Mouse (Mus musculus) gastrocnemius, adult 2 months (tissue): ENCODE measurements around the gene 1300017J02Rik. TPM values are rescaled to one million over a fixed set of nuclear protein-coding genes. Genes with fewer than 3 reads are reported as not detected.

Experiments used
- DNase-seq: peaks from one replicate; pipeline ENCODE4 v3.0.0; 2022
- H3K27ac ChIP-seq: fragments of 200-600 bp; 2 replicates; pipeline ENCODE4 v1.8.1; 2022; ENCODE audit warnings: mild to moderate bottlenecking
- H3K4me3 ChIP-seq: fragments of 200-600 bp; 2 replicates; pipeline ENCODE4 v1.8.1; 2022; ENCODE audit warnings: mild to moderate bottlenecking, moderate library complexity
- CTCF ChIP-seq: fragments of 200-600 bp; IDR thresholded peaks from 2 replicates; pipeline ENCODE4 v1.8.1; 2022; ENCODE audit warnings: antibody characterized with exemption, mild to moderate bottlenecking, moderate library complexity
- intact Hi-C: fragments of 180-260 bp; cut with DNase I; formaldehyde crosslinking; loops from one replicate; pipeline ENCODE4 v1.15.1; 2025
- total RNA-seq, 2 experiments: library from RNA; stranded (reverse); gene quantifications; 2 replicates each; pipeline ENCODE4 v1.2.3; 2021

1300017J02Rik gene
- total RNA-seq, 2 experiments from 2014 or later, result not detected

DNA sequence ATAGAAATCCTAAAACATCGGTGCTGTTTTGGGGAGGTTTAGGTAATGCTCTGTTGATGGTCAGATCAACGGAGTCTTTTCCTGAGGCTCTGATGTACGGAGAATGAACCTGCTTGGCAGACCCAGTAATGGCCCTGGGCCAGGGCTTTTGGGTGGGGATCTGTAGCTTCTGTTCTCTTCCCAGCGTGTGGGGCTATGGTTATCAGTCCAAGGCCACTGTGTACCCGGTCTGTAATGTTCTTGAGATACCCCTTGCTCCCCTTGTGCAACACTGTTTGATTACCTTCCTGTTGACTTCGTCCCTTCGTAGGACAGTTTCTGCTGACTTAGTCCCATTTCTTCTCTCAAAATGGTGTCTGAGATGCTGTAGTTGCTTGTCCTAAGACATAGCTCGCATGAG lies 3.8 kb downstream of the 1300017J02Rik start:
- intact Hi-C loops, result loop anchor here (10.0 kb wide), 1 partner anchor 676 kb away; the partner anchor contains the start of genes Anapc13 and Cep63
- Histone ChIP-seq H3K4me3 (no peak overlapping the region), H3K27ac (no peak overlapping the region)
- no peak for TF ChIP-seq CTCF
- no peak for DNase-seq

- intact Hi-C loops, result no loop called here
- no peak for TF ChIP-seq CTCF
Observed at GRCm38 (mm10) chr9:103294507-103294906, 10.4 kb downstream of the 1300017J02Rik start.

GRCm38 (mm10) chr9:103288489-103289180 lies 16.2 kb downstream of the 1300017J02Rik start:
- intact Hi-C loops, result no loop called here
- Histone ChIP-seq H3K4me3 (no peak overlapping the region), H3K27ac (no peak overlapping the region)
- TF ChIP-seq CTCF, result no peak
- no peak for DNase-seq

More at GRCm38 (mm10) chr9:103294507-103294906, 10.4 kb downstream of the 1300017J02Rik start:
- Histone ChIP-seq H3K27ac (no peak overlapping the region), H3K4me3 (no peak overlapping the region)
- no peak for DNase-seq

DNA sequence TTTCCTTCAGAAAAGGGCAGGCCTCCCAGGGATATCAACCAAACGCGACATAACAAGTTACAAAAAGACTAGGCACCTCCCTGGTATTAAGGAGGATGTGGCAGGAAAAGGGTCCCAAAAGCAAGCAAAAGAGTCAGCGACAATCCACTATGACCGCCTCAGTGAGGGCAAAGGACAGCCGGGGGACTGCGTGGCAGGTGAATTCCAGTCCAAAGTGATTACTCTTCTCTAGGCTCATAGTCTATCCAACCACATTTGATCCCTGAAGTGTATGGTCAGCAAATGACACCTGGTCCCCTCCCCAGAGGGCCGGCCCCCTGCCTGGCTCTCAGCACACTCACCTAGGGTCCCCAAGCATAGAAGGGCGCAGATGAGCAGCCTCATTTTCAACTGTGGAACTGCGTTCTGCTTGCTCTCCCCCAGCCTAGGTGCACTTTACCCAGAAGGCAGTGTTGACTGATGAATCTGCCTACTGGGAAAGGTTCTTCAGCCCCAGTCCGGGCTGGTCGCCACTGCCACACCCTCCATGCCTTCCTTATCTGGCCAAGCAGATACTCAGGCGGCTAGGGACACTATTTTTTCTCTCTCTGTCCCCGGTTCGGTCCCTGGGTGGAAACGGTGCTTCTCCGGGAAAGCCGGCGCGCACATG lies 16.9 kb downstream of the 1300017J02Rik start:
- no peak for TF ChIP-seq CTCF
- DNase-seq, result no peak
- Histone ChIP-seq H3K4me3 (no peak overlapping the region), H3K27ac (no peak overlapping the region)
- intact Hi-C loops, result no loop called here

DNA sequence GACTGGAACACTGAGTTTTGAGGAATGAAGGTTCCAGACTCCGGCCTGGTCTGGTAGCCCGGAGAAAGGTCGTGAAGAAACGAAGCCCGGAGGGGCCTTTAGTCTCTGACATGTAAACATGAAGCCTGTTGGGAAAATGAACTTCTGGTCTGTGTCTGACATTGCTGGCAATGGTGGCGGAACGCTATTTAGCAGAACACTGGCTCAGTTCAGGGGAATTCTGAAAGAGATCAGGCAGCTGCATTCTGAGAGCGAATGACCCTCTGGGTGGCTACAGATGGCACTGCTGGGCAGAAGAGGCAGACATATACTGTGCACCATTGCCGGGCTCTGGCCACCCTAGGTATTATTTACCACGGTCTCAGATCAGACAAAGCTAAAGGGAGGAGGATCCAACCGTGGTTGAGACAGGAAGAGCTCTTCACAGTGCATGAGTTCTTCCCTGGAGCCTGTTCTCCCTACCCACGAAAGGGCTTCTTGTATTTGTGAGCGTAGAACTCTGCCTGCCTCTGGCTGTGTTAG lies 17.9 kb downstream of the 1300017J02Rik start:
- intact Hi-C loops, result no loop called here
- no peak for TF ChIP-seq CTCF
- Histone ChIP-seq H3K4me3 (no peak overlapping the region), H3K27ac (no peak overlapping the region)
- no peak for DNase-seq

GRCm38 (mm10) chr9:103286396-103286795 lies 18.5 kb downstream of the 1300017J02Rik start:
- DNase-seq, result no peak
- TF ChIP-seq CTCF, result no peak

DNA sequence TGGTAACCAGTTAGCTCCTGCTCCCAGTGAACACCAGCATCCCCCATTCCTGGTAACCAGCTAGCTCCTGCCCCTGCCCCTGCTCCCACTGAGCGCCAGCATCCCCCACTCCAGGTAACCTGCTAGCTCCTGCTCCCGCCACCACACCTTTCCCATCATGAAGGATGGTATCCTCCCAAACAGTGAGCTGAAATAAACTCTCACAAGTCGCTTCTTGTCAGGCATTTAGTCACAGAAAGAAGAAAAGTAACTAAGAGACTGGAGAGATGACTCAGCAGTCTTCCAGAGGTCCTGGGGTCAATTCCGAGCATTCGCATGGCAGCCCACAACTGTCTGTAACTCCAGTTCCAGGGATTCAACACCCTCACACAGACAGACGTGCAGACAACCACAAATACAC lies 28.0 kb downstream of the 1300017J02Rik start:
- Histone ChIP-seq H3K4me3 (no peak overlapping the region), H3K27ac (no peak overlapping the region)
- intact Hi-C loops, result no loop called here
- TF ChIP-seq CTCF, result no peak
- no peak for DNase-seq

More at GRCm38 (mm10) chr9:103286396-103286795, 18.5 kb downstream of the 1300017J02Rik start:
- intact Hi-C loops, result no loop called here
- Histone ChIP-seq H3K27ac (no peak overlapping the region), H3K4me3 (no peak overlapping the region)

DNA sequence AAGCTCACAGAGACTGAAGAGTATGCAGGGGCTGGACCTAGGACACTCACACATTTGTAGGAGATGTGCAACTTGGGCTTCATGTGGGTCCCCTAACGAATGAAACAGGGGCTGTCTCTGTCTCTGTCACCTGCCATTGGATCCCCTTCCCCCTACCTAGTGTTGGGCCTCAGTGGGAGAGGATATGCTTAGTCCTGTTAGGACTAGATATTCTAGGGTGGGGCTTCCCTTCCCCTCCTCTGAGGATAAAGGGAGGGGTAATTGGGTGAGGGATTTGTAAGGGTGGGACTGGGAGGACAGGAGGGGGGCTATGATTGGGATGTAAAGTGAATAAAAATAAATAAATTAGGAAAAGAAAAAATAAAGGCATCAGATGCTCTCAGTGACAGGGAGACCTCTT lies 29.2 kb downstream of the 1300017J02Rik start:
- intact Hi-C loops, result no loop called here
- no peak overlapping the region for H3K27ac ChIP-seq
- no peak for TF ChIP-seq CTCF
- DNase-seq, result no peak
- H3K4me3 ChIP-seq, result no peak overlapping the region

DNA sequence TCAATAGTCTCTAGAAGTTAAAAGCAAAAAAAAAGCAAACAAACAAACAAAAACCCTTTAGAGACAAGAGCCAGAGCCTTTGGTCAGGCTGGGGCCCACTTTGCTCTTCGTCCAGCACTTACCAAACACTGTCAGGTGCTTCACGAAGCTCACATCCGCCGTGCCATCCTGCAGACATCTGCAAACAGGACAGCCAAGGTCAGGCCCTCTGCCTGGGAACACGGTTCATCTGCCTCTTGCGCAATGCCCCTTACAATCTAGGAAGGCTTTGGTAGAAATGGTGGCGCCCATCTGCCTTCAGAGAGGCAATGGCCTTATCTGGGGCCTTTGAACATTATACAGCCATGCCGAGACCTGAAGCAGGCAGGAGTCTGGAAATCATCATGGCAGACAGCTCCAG lies 30.1 kb downstream of the 1300017J02Rik start:
- no peak overlapping the region for H3K27ac ChIP-seq
- DNase-seq, result no peak
- no peak overlapping the region for H3K4me3 ChIP-seq
- no peak for TF ChIP-seq CTCF
- intact Hi-C loops, result no loop called here

GRCm38 (mm10) chr9:103271104-103271503 lies 33.8 kb downstream of the 1300017J02Rik start:
- no peak overlapping the region for H3K27ac ChIP-seq
- intact Hi-C loops, result no loop called here

GRCm38 (mm10) chr9:103265778-103266177 lies 39.1 kb downstream of the 1300017J02Rik start:
- Histone ChIP-seq H3K4me3 (no peak overlapping the region), H3K27ac (no peak overlapping the region)
- TF ChIP-seq CTCF, result no peak
- DNase-seq, result no peak
- intact Hi-C loops, result no loop called here

More at GRCm38 (mm10) chr9:103271104-103271503, 33.8 kb downstream of the 1300017J02Rik start:
- TF ChIP-seq CTCF, result no peak
- no peak for DNase-seq
- no peak overlapping the region for H3K4me3 ChIP-seq

GRCm38 (mm10) chr9:103252906-103253305 lies 52.0 kb downstream of the 1300017J02Rik start:
- DNase-seq, result peak; percentile 38
- no peak overlapping the region for H3K27ac ChIP-seq
- TF ChIP-seq CTCF, result no peak
- H3K4me3 ChIP-seq, result no peak overlapping the region
- intact Hi-C loops, result no loop called here

GRCm38 (mm10) chr9:103248618-103249017 lies 56.3 kb downstream of the 1300017J02Rik start:
- H3K4me3 ChIP-seq, result no peak overlapping the region
- TF ChIP-seq CTCF, result no peak
- DNase-seq, result no peak
- no peak overlapping the region for H3K27ac ChIP-seq
- intact Hi-C loops, result no loop called here
